Mouse (Mus musculus) lung, adult 2 months (tissue): Measurements from ENCODE around the gene Dvl2. TPM values are rescaled to one million over a fixed set of nuclear protein-coding genes. Genes with fewer than 3 reads are reported as not detected.

Experiments
- DNase-seq: peaks from one replicate; pipeline ENCODE4 v3.0.0; 2022
- H3K4me1 ChIP-seq: fragments of 200-500 bp; 2 replicates; pipeline ENCODE4 v1.6.1; 2011; ENCODE audit warnings: low read length; ENCODE audit not compliant: control insufficient read depth, insufficient read depth
- H3K4me3 ChIP-seq: fragments of 200-500 bp; replicated peaks from 2 replicates; pipeline ENCODE3; 2011; ENCODE audit warnings: low read depth, mild to moderate bottlenecking, control low read depth, low read length; ENCODE audit errors: extremely low read depth
- CTCF ChIP-seq: fragments of 200-500 bp; IDR thresholded peaks from 2 replicates; pipeline ENCODE4 v1.5.1; 2011; ENCODE audit warnings: mild to moderate bottlenecking, low read length, control low read depth; ENCODE audit not compliant: insufficient read depth
- POLR2A ChIP-seq: fragments of 200-500 bp; IDR thresholded peaks from 2 replicates; pipeline ENCODE4 v1.6.1; 2011; ENCODE audit warnings: low read depth, mild to moderate bottlenecking, control low read depth, low read length, borderline replicate concordance; ENCODE audit errors: extremely low read depth
- WGBS: fragments of 180-500 bp; shearing (Covaris S2); methylation state at CpG from one replicate; pipeline ENCODE4 v1.1.7; 2018; 5-methylcytosine and 5-hydroxymethylcytosine counted together
- polyA plus RNA-seq: library from polyadenylated mRNA; depleted of rRNA; stranded (reverse); fragments of >200 nt; gene quantifications from 2 replicates; pipeline ENCODE4 v1.2.3, GENCODE M21; 2012

Gene Dvl2
- polyA plus RNA-seq, 1 experiment = 20.8 TPM

DNA sequence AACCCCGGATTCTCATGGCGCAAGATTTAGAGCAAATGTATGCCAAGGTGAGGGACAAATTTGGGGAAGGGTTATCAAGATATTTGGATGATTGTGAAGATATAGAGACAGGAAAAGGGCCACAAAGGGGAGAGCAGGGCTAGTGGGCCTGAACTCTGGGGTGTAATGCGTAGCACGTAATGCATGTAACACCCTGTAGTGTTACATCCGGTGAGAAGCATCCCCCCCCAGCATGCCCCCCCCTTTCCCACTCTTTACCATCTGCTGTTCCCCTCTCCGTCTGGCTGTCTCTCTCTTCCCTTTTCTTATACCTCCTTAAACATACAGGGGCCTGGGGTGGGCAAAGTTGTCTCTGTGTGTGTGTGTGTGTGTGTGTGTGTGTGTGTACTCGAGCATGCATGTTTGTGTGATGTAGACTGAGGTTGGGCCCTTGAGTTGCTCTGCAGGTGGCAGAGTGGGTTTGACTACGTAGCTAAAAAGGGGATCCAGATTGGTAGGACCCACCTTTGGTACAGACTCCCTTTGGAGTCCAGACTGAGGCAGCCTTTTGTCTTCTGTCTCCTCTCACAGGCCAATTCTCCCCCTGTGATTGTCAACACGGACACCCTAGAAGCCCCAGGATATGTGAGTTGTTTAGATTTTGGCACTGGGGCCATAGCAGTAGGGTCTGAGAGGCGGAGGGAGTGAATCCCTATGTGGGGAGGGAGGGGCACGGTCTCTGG, 29.6 kb downstream of the Dvl2 start:
- peaks cover 9% of the 10 kb centered on the region; the same call in 1 of the 2 replicates for H3K4me1 ChIP-seq
- no peak for TF ChIP-seq CTCF
- DNase-seq = no peak
- no peak overlapping the region for H3K4me3 ChIP-seq
- WGBS = 44% methylated on average over 11 of the region's 11 CpGs

DNA sequence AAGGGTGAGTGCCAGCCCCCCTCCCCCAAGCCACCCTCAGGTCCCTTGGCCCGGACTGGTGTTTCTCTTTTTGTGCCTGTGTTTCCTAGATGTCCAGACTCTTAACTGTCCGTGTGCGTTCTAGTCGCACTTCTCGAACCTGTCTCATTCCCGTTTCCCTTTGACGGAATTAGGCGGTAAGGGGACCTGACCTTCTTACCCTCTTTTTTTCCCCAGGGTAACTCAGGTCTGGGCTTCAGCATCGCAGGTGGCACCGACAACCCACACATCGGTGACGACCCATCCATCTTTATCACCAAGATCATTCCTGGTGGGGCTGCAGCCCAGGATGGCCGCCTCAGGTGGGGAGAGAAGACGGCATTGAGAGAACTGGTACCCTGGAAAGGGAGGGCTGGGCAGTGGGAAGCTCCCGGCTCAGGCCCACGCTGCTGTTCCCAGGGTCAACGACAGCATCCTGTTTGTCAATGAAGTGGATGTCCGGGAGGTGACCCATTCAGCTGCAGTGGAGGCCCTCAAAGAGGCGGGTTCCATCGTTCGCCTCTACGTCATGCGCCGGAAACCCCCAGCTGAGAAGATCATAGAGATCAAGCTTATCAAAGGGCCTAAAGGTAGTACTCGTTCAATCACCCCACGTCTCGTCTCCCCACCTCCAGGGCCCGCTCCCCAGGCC, 30.4 kb downstream of the Dvl2 start:
- peaks cover 9% of the 10 kb centered on the region; the same call in 1 of the 2 replicates for H3K4me1 ChIP-seq
- DNase-seq = no peak
- no peak overlapping the region for H3K4me3 ChIP-seq
- TF ChIP-seq CTCF (no peak), POLR2A (no peak)
- 93% methylated on average over 28 of the region's 28 CpGs for WGBS

DNA sequence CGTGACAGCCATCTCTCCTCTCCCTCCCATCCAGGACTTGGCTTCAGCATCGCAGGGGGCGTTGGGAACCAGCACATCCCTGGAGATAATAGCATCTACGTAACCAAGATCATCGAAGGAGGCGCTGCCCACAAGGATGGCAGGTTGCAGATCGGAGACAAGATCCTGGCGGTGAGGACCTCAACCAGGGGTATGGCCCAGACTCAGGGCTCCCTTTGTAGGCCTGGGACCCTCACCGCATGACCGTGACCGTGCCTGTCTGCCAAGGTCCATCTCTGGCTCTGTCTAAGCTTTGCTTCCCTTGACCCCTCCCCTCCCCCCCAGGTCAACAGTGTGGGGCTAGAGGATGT, 30.9 kb downstream of the Dvl2 start:
- 96% methylated on average over 11 of the region's 11 CpGs for WGBS
- TF ChIP-seq POLR2A = no peak
- TF ChIP-seq CTCF = no peak
- Histone ChIP-seq H3K4me3 (no peak overlapping the region), H3K4me1 (peaks cover 9% of the 10 kb centered on the region; the same call in 1 of the 2 replicates)
- DNase-seq = no peak

DNA sequence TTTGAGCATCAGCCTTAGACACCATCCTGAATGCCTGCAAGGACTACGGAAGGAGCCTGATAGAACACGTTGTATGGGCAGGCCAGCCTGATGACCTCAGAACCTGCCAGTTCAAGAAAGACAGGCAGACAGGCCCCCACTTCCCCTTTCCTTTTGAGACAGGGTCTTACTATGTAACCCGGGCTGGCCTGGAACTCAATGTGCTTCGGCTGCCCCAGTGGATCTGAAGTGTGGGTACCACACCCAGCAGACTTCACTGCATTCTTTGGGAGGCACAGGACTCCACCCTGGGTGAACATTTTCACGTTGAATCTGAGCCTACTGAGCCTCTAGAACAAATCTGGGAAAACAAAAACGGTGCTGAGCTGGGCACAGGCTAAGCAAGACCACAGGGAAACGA, 37.8 kb downstream of the Dvl2 start:
- no peaks in the 10 kb centered on the region for H3K4me1 ChIP-seq
- no peak overlapping the region for H3K4me3 ChIP-seq
- DNase-seq = no peak
- no peak for TF ChIP-seq POLR2A
- no peak for TF ChIP-seq CTCF
- WGBS = 51% methylated on average over 7 of the region's 7 CpGs

DNA sequence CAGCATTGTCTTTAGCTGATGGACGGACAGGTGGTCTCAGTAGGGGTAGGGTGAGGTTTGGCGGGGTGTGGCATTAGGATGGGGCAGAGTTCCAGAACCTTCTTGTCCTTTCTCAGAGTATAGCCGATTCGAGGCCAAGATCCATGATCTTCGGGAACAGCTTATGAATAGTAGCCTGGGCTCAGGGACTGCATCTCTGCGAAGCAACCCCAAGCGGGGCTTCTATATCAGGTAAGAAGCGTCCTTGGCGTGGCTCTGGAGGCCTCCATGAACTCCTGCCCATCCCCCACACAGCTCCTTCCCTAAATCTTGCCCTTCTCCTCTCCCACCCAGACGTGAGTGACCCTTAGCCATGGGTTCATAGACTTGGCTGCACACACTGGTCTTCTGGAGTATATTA, 39.2 kb downstream of the Dvl2 start:
- no peak for TF ChIP-seq POLR2A
- TF ChIP-seq CTCF = no peak
- Histone ChIP-seq H3K4me3 (no peak overlapping the region), H3K4me1 (no peaks in the 10 kb centered on the region)
- WGBS = 93% methylated on average over 10 of the region's 10 CpGs
- no peak for DNase-seq

DNA sequence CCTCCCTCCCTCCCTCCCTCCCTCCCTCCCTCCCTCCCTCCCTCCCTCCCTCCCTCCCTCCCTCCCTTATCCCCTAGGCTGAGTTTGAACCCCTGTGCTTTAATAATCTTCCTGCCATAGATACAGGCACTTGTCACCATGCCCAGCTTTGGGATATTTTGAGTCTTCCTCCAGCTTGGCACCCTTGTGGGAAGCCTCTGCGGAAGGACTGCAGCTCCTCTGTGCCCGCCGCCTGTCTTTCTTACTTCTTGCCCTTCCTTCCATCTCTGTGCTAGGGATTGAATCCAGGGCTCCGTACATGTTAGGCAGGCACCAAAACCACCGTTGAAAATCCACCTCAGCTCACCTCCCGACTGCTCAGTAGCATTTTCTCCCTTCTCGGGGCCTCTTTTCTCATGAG, 39.8 kb downstream of the Dvl2 start:
- TF ChIP-seq POLR2A = no peak
- TF ChIP-seq CTCF = no peak
- 83% methylated on average over 7 of the region's 7 CpGs for WGBS
- no peak for DNase-seq
- Histone ChIP-seq H3K4me1 (no peaks in the 10 kb centered on the region), H3K4me3 (no peak overlapping the region)

DNA sequence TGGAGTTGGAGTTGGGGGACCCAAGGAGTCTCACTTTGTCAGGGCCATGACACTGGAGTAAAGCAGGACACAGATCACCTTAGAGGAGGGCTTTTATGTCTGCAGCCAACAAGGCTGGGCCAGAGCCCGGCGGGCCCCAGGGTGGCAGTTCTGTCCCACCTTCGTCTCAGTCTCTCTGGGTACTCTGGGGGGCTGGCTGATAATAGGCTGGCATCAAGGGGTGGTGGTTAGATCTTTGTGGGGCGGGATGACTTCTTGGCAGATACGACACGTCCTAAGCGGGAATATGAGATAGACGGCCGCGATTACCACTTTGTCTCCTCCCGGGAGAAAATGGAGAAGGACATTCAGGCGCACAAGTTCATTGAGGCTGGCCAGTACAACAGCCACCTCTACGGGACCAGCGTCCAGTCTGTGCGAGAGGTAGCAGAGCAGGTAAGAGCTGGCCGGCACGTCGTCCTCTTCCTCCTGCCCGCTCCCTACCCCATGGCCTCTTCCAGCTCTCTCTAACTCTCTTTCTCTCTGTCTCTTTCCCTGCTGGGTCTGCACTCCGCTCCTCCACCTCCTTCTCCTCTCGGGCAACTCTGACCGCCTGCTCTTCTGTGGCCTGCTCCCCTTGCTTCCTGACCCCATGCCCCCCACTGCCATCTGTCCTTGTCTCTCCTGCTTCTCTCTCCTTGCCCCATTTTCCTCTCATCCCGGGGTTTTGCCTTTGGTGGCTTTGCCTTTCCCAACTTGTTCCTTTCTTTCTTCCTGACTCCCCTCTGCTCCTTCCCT, 42.1 kb downstream of the Dvl2 start:
- no peak for DNase-seq
- H3K4me1 ChIP-seq = no peaks in the 10 kb centered on the region
- WGBS = 86% methylated on average over 23 of the region's 23 CpGs
- no peak for TF ChIP-seq CTCF
- no peak overlapping the region for H3K4me3 ChIP-seq

DNA sequence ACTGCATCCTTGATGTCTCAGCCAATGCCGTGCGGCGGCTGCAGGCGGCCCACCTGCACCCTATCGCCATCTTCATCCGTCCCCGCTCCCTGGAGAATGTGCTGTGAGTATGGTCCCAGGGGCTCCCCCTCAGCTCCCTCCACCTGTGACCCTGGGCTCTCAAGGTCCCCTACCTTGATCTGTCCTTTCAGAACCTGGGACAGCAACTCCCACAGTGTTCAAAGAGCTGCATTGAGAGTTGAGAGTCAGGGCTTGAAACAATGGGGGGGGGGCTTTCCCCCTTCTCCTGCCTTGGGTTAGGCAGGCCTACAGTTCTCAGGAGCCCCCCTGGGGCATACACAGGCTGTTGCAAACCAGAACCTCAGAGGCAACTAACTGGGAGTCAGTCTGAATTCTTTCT, 43.3 kb downstream of the Dvl2 start:
- Histone ChIP-seq H3K4me3 (no peak overlapping the region), H3K4me1 (no peaks in the 10 kb centered on the region)
- DNase-seq = no peak
- TF ChIP-seq CTCF (no peak), POLR2A (no peak)
- WGBS = 88% methylated on average over 7 of the region's 7 CpGs

DNA sequence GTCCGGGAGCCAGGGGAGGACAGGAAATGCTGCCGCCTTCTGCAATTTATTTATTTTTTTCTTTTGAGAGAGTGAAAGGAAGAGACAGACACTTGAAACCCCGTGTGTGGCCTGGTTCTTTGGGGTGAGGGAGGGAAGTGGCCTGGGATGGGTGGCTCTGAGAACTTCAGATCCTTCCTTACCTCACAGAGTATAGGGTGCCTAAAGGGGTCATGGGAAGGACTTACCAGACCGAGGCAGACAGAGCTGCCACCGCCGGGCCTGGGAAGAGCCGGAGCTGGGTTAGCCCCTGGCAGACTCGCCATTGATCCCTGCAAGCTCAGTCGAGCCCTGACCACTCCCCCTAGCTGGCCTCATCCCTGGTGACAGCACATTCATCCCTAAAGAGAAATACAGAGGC, 45.0 kb downstream of the Dvl2 start:
- no peaks in the 10 kb centered on the region for H3K4me1 ChIP-seq
- H3K4me3 ChIP-seq = no peak overlapping the region
- no peak for TF ChIP-seq CTCF
- no peak for TF ChIP-seq POLR2A
- DNase-seq = no peak
- WGBS = 41% methylated on average over 9 of the region's 9 CpGs

DNA sequence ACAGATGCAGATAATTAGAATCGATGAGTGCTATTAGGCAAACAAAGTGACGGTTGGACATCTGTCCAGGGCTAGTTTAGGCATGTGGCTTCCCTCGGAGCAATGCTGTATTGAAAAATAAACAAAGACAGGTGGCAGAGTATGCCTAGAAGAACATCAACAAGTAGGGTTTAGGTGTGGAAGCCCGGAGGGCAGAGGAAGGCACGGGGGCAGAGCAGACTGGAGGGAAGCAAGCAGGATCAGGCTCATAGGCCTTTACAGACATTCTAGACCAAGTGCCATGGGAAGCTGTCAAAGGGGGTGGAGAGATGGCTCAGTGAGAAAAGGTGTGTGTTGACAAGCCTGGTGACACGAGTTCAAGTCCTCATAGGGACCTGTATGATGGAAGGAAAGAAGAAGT, 49.0 kb downstream of the Dvl2 start:
- DNase-seq = no peak
- no peak for TF ChIP-seq CTCF
- TF ChIP-seq POLR2A = no peak
- H3K4me1 ChIP-seq = no peaks in the 10 kb centered on the region
- 53% methylated on average over 6 of the region's 6 CpGs for WGBS
- H3K4me3 ChIP-seq = no peak overlapping the region
